Mouse (Mus musculus): ENCODE results near the gene Ncoa7.

DNA sequence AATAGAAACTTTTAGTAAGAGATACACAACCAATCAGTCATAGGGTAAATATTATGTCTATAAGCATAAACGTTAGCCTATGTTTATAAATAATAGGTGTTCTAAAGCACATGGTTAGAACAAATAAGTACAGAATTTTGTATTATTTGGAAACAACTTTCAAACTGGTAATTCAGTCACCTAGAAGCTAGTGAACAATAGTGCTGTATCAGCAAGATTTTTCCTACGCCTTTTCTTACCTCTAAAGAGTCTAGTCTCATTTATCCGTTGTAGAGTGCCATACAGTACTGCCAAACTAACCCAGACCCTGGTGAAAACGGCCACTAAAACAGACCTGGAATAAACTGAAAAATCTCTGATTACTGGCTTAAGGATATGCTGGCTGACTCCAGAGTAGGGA is 190.1 kb downstream of the Ncoa7 start:
- TF ChIP-seq CTCF (IDR thresholded peaks at IDR 0.05) (no peak), EP300 (IDR thresholded peaks at IDR 0.05; ENCODE audit: insufficient read depth, low read depth, low read length) (no peak)

Measured in heart, adult 2 months (tissue).